Mouse (Mus musculus): ENCODE measurements around the gene Lgals1. TPM values are rescaled to one million over a fixed set of nuclear protein-coding genes. Genes with fewer than 3 reads are reported as not detected.
A peak's percentile ranks its signal among the peaks of the same experiment; 100 is the strongest.

Gene Lgals1
- total and polyA plus RNA-seq, 2 experiments from 2014 or later, result 46.2 to 76.8 TPM

DNA sequence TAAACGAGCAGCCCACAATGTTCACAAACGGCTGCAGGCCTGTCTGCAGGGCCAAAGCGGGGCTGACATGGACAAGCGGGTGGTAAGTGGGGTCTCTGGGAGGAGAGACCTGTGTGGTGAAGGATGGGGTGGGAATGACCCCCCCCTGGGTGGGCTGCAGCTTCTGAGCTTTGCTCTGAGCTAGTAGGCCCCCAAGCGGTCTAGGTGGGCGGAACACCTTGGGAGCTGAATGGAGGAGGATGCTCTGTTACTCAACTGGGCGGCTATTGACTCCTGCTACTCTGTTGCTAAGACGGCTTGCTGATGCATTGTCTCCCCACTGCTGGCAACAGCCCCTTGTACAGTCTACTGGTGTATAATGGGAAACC is 25.1 kb upstream of the Lgals1 start:
- Histone ChIP-seq H3K9ac (replicated peaks; ENCODE audit: low read length, poor library complexity, severe bottlenecking) (no peak overlapping the region), H3K4me3 (ENCODE audit: low read depth, low read length) (no peak overlapping the region), H3K36me3 (ENCODE audit: insufficient read depth, low read length) (peaks cover 2% of the 10 kb centered on the region; the same call in 1 of the 2 replicates), H3K9me3 (ENCODE audit: low read length) (no peaks in the 10 kb centered on the region), H3K4me1 (ENCODE audit: insufficient read depth, low read length) (0 out of 2 replicates have a peak, but pooled peaks cover 3% of the 10 kb centered on the region), H3K27me3 (ENCODE audit: insufficient read depth, low read length) (peaks cover 3% of the 10 kb centered on the region; the same call in 1 of the 2 replicates), H3K4me2 (ENCODE audit: low read depth, low read length, poor library complexity, severe bottlenecking) (no peak overlapping the region), H3K27ac (ENCODE audit: low read depth, low read length) (no peak overlapping the region)
- ATAC-seq (ENCODE audit: low FRiP score) (no peak), DNase-seq (ENCODE audit: low spot score) (no peak)
- WGBS, result 39% methylated on average over 8 of the region's 8 CpGs
- TF ChIP-seq CTCF (IDR thresholded peaks at IDR 0.05), result peak; percentile 16; the same call in 1 of the 2 replicates

DNA sequence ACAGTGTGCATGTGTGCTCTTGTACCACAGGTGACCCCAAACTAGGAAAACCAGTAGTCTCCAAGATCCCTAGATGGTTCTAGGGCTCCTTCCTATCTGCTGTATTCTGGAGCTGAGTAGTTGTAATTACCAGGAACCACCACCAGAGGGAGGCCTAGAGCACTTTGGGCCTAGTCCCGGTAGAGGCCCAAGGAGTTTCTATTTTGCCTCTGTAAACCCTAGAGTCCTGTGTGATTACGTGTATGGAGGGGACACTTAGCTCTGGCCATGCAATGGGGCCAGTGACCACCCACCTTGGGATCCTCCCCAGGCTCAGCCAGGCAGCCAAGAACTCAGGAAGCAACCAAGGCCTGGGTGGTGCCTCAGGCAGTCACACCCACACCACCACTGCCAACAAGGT is 23.3 kb upstream of the Lgals1 start:
- Histone ChIP-seq H3K4me1 (ENCODE audit: insufficient read depth, low read length) (0 out of 2 replicates have a peak, but pooled peaks cover 3% of the 10 kb centered on the region), H3K4me3 (ENCODE audit: low read depth, low read length) (no peak overlapping the region), H3K27me3 (ENCODE audit: insufficient read depth, low read length) (peaks cover 3% of the 10 kb centered on the region; the same call in 1 of the 2 replicates), H3K27ac (ENCODE audit: low read depth, low read length) (no peak overlapping the region), H3K9me3 (ENCODE audit: low read length) (no peaks in the 10 kb centered on the region), H3K9ac (replicated peaks; ENCODE audit: low read length, poor library complexity, severe bottlenecking) (no peak overlapping the region), H3K4me2 (ENCODE audit: low read depth, low read length, poor library complexity, severe bottlenecking) (no peak overlapping the region), H3K36me3 (ENCODE audit: insufficient read depth, low read length) (peaks cover 2% of the 10 kb centered on the region; the same call in 1 of the 2 replicates)
- ATAC-seq (ENCODE audit: low FRiP score) (peak; percentile 6; the same call in 1 of the 2 replicates), DNase-seq (ENCODE audit: low spot score) (peak; percentile 80)
- 2% methylated on average over 2 of the region's 2 CpGs for WGBS
- peak; percentile 91 for TF ChIP-seq CTCF (IDR thresholded peaks at IDR 0.05)

DNA sequence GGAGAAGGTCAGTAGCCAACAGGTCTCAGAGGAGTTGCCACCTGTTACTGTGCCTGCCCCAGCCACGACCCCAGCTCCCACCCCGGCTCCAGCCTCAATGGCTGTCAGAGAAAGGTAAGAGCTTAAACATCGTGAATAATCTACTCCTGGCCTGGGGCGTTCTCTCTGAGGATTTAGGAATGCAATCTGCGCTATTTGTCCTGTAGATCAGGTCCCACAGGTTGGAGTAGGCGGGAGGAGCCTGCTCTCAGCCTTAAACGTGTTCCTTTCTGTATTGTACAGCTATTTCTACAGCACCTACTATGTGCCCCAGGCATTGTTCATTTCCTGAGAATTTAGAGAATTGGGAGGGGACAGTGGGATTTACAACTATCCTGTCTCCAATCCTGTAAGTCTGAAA is 18.1 kb upstream of the Lgals1 start:
- DNase-seq (ENCODE audit: low spot score), result no peak
- Histone ChIP-seq H3K4me1 (ENCODE audit: insufficient read depth, low read length) (no peaks in the 10 kb centered on the region), H3K27me3 (ENCODE audit: insufficient read depth, low read length) (no peaks in the 10 kb centered on the region), H3K27ac (ENCODE audit: low read depth, low read length) (no peak overlapping the region), H3K9me3 (ENCODE audit: low read length) (no peaks in the 10 kb centered on the region), H3K9ac (replicated peaks; ENCODE audit: low read length, poor library complexity, severe bottlenecking) (0 out of 2 replicates have a peak overlapping the region, but pooled peaks have one; percentile 8), H3K4me2 (ENCODE audit: low read depth, low read length, poor library complexity, severe bottlenecking) (no peak overlapping the region), H3K36me3 (ENCODE audit: insufficient read depth, low read length) (peaks cover 2% of the 10 kb centered on the region; the same call in 1 of the 2 replicates), H3K4me3 (ENCODE audit: low read depth, low read length) (no peak overlapping the region)
- WGBS, result 80% methylated on average over 7 of the region's 7 CpGs
- ATAC-seq (ENCODE audit: low FRiP score), result no peak
- TF ChIP-seq CTCF (IDR thresholded peaks at IDR 0.05), result no peak

DNA sequence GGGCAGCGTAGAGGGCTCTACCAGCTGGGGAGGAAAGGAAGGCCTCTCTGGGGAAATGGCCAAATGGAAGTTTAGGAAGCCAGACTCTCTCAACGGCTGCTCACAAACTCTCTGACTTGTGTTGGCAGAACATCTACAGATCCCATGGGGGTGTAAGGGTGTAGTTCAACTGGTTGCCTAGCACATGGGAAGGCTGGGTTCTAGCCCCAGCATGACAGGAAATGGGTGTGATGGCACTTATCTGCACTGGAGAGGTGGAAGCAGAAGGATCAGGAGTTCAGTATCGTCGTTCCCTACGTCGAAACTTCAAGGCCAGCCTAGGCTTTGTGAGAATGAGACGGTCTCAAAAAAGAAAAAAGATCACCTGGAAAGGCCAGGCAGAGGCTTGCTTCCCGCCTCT is 17.5 kb upstream of the Lgals1 start:
- DNase-seq (ENCODE audit: low spot score) (no peak), ATAC-seq (ENCODE audit: low FRiP score) (no peak)
- no peak for TF ChIP-seq CTCF (IDR thresholded peaks at IDR 0.05)
- Histone ChIP-seq H3K27ac (ENCODE audit: low read depth, low read length) (no peak overlapping the region), H3K9me3 (ENCODE audit: low read length) (no peaks in the 10 kb centered on the region), H3K4me2 (ENCODE audit: low read depth, low read length, poor library complexity, severe bottlenecking) (no peak overlapping the region), H3K27me3 (ENCODE audit: insufficient read depth, low read length) (no peaks in the 10 kb centered on the region), H3K36me3 (ENCODE audit: insufficient read depth, low read length) (peaks cover 2% of the 10 kb centered on the region; the same call in 1 of the 2 replicates), H3K4me1 (ENCODE audit: insufficient read depth, low read length) (no peaks in the 10 kb centered on the region), H3K4me3 (ENCODE audit: low read depth, low read length) (no peak overlapping the region), H3K9ac (replicated peaks; ENCODE audit: low read length, poor library complexity, severe bottlenecking) (0 out of 2 replicates have a peak overlapping the region, but pooled peaks have one; percentile 8)
- WGBS, result 85% methylated on average over 8 of the region's 8 CpGs

DNA sequence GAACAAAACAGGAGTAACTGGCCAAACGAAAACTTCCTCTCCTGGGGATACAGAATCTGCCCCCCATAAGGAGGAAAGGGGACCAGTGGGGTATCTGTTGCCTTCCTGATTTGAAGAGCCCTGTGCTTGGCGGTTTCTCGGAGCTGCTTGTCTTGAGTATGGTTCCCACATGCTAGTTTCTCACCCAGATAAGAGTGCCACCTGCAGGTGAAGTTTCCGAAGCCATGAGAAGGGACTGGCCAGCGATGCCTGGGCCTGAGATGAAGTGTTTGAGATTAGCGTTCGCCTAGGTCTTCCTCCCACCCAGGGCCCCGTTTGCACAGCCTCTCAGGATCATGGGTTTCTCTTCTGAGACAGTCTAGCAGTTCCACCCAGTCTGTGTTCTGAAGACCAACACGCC is 14.5 kb upstream of the Lgals1 start:
- WGBS, result 28% methylated on average over 9 of the region's 9 CpGs
- no peak overlapping the region for H3K9ac ChIP-seq (replicated peaks; ENCODE audit: low read length, poor library complexity, severe bottlenecking)
- ATAC-seq (ENCODE audit: low FRiP score), result no peak
- no peaks in the 10 kb centered on the region for H3K27me3 ChIP-seq (ENCODE audit: insufficient read depth, low read length)
- H3K36me3 ChIP-seq (ENCODE audit: insufficient read depth, low read length), result no peaks in the 10 kb centered on the region
- H3K4me1 ChIP-seq (ENCODE audit: insufficient read depth, low read length), result no peaks in the 10 kb centered on the region; the same call in 1 of the 2 replicates
- TF ChIP-seq CTCF (IDR thresholded peaks at IDR 0.05), result peak; percentile 69
- peak; percentile 60 for DNase-seq (ENCODE audit: low spot score)
- no peak overlapping the region for H3K27ac ChIP-seq (ENCODE audit: low read depth, low read length)
- no peak overlapping the region for H3K4me3 ChIP-seq (ENCODE audit: low read depth, low read length)
- no peak overlapping the region for H3K4me2 ChIP-seq (ENCODE audit: low read depth, low read length, poor library complexity, severe bottlenecking)
- no peaks in the 10 kb centered on the region for H3K9me3 ChIP-seq (ENCODE audit: low read length)

DNA sequence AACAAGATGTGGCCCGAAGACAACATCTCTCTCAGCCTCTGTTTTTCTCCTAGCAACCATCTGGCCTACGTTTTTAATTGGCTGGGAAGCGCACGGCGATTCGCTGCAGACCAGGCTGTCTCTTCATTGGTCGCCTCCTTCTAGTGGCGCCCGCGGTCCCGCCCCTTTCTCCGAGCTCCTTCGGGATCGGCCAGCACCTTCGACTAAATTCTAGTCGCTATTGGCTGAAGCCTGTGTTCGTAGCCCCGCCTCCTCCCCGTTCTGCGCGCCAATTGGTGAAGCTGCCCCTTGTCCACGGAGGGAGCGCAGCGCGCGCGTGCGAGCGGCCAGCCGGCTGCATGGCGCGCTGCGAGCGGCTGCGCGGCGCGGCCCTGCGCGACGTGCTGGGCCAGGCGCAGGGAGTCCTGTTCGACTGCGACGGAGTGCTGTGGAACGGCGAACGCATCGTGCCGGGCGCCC is 12.9 kb upstream of the Lgals1 start, which contains the start of gene Pdxp:
Pdxp (plus strand) TSS at position 288 of the 459 bp plus-strand sequence.
- WGBS, result under 1% methylated on average over 42 of the region's 51 CpGs
- DNase-seq (ENCODE audit: low spot score), result peak; percentile 99

More for the DNA sequence above, 12.9 kb upstream of the Lgals1 start, which contains the start of gene Pdxp:
- no peaks in the 10 kb centered on the region; the same call in 1 of the 2 replicates for H3K4me1 ChIP-seq (ENCODE audit: insufficient read depth, low read length)
- peak within 1 kb of the TSS; percentile 71 for H3K4me3 ChIP-seq (ENCODE audit: low read depth, low read length)
- H3K4me2 ChIP-seq (ENCODE audit: low read depth, low read length, poor library complexity, severe bottlenecking), result peak within 1 kb of the TSS; percentile 63
- peak within 1 kb of the TSS; percentile 97 for H3K27ac ChIP-seq (ENCODE audit: low read depth, low read length)
- peak within 1 kb of the TSS; percentile 91 for H3K9ac ChIP-seq (replicated peaks; ENCODE audit: low read length, poor library complexity, severe bottlenecking)
- no peak for TF ChIP-seq CTCF (IDR thresholded peaks at IDR 0.05)
- no peaks in the 10 kb centered on the region for H3K9me3 ChIP-seq (ENCODE audit: low read length)
- peaks cover 10% of the 10 kb centered on the region for H3K36me3 ChIP-seq (ENCODE audit: insufficient read depth, low read length)
- peak; percentile 94 for ATAC-seq (ENCODE audit: low FRiP score)
- H3K27me3 ChIP-seq (ENCODE audit: insufficient read depth, low read length), result no peaks in the 10 kb centered on the region

All from midbrain, postnatal 0 days (tissue).